ENCODE assay signal across 10 mouse cellular contexts in genomic region chrX:56489758-56490157, GRCm38 (mm10). TPM values are rescaled to one million over a fixed set of nuclear protein-coding genes. Genes with fewer than 3 reads are reported as not detected.
DNase-seq lines count a peak whose midpoint lies in the region; ATAC-seq and TF ChIP-seq lines count a peak whose summit lies in the region.
"Had no signal": no experiment of that assay in that cellular context is flagged by ENCODE, and none has a peak within 500 bp of the region (broad histone marks: within the 10 kb centered on the region; RNA-seq: fewer than 3 reads in every experiment).

No protein-coding gene starts in this region.

- H3K4me1 ChIP-seq in hindbrain, embryonic 10.5 days (replicated peaks): no peaks in the 10 kb centered on the region
- H3K4me1 ChIP-seq in hindbrain, embryonic 12.5 days: no peaks in the 10 kb centered on the region
- no peaks in the 10 kb centered on the region for H3K4me1 ChIP-seq in midbrain, postnatal 0 days (ENCODE audit: insufficient read depth, low read length)
- H3K4me1 ChIP-seq: embryonic facial prominence, embryonic 15.5 days had no signal

- no peak overlapping the region for H3K9ac ChIP-seq in hindbrain, embryonic 12.5 days
- no peak overlapping the region for H3K9ac ChIP-seq in midbrain, postnatal 0 days (replicated peaks; ENCODE audit: low read length, poor library complexity, severe bottlenecking)
- H3K9ac ChIP-seq: embryonic facial prominence, embryonic 15.5 days had no signal

- intact Hi-C loops in heart, postnatal 14 days (cut with DNase I): loop anchor here (1.0 to 2.0 kb wide), 2 partner anchors 35 to 62 kb away; partner anchors contain the start of gene Ints6l

- no peaks in the 10 kb centered on the region for H3K9me3 ChIP-seq in hindbrain, embryonic 10.5 days
- H3K9me3 ChIP-seq in hindbrain, embryonic 12.5 days (replicated peaks): no peaks in the 10 kb centered on the region
- H3K9me3 ChIP-seq in midbrain, postnatal 0 days (ENCODE audit: low read length): no peaks in the 10 kb centered on the region
- H3K9me3 ChIP-seq: embryonic facial prominence, embryonic 15.5 days had no signal

- no peak for ATAC-seq in hindbrain, embryonic 12.5 days (ENCODE audit: low FRiP score)
- ATAC-seq in midbrain, postnatal 0 days (ENCODE audit: low FRiP score): no peak

- WGBS in hindbrain, embryonic 10.5 days: 33% methylated on average over 1 of the region's 1 CpGs
- WGBS in hindbrain, embryonic 12.5 days: 21% methylated on average over 1 of the region's 1 CpGs
- WGBS in midbrain, postnatal 0 days: 18% methylated on average over 1 of the region's 1 CpGs

- H3K4me3 ChIP-seq in hindbrain, embryonic 10.5 days: no peak overlapping the region
- H3K4me3 ChIP-seq in hindbrain, embryonic 12.5 days: no peak overlapping the region
- H3K4me3 ChIP-seq in midbrain, postnatal 0 days (ENCODE audit: low read depth, low read length): no peak overlapping the region
- H3K4me3 ChIP-seq: embryonic facial prominence, embryonic 15.5 days; myocyte had no signal

- peak; percentile 86 for TF ChIP-seq CTCF in midbrain, postnatal 0 days (IDR thresholded peaks at IDR 0.05)

- peaks cover 5% of the 10 kb centered on the region; the same call in 1 of the 2 replicates for H3K36me3 ChIP-seq in hindbrain, embryonic 10.5 days
- H3K36me3 ChIP-seq in hindbrain, embryonic 12.5 days: no peaks in the 10 kb centered on the region
- no peaks in the 10 kb centered on the region for H3K36me3 ChIP-seq in midbrain, postnatal 0 days (ENCODE audit: insufficient read depth, low read length)

- no peaks in the 10 kb centered on the region for H3K27me3 ChIP-seq in hindbrain, embryonic 10.5 days (ENCODE audit: insufficient read depth, poor library complexity, severe bottlenecking)
- no peaks in the 10 kb centered on the region for H3K27me3 ChIP-seq in hindbrain, embryonic 12.5 days
- no peaks in the 10 kb centered on the region for H3K27me3 ChIP-seq in midbrain, postnatal 0 days (ENCODE audit: insufficient read depth, low read length)
- H3K27me3 ChIP-seq: embryonic facial prominence, embryonic 15.5 days had no signal

- DNase-seq in hindbrain, embryonic 10.5 days (ENCODE audit: low spot score): peak; percentile 55
- peak; percentile 4 for DNase-seq in Muller cell, postnatal 12 days (ENCODE audit: inconsistent ontology term)
- DNase-seq in cerebellum, adult 9-11 months: peak; percentile 42
- DNase-seq in heart, postnatal 14 days: peak; percentile 70 to 87
- peak; percentile 60 to 82 for DNase-seq in left cerebral cortex, adult 18-20 months (ENCODE audit: low spot score in 2 of 2)
- DNase-seq in midbrain, postnatal 0 days (ENCODE audit: low spot score): peak; percentile 70
- DNase-seq in testis, postnatal 14 days (ENCODE audit: low spot score): peak; percentile 33

- no peak overlapping the region for H3K4me2 ChIP-seq in hindbrain, embryonic 12.5 days (replicated peaks)
- H3K4me2 ChIP-seq in midbrain, postnatal 0 days (ENCODE audit: low read depth, low read length, poor library complexity, severe bottlenecking): no peak overlapping the region
- H3K4me2 ChIP-seq: embryonic facial prominence, embryonic 15.5 days had no signal

- H3K27ac ChIP-seq in hindbrain, embryonic 10.5 days: no peak overlapping the region
- H3K27ac ChIP-seq in hindbrain, embryonic 12.5 days: no peak overlapping the region
- H3K27ac ChIP-seq in midbrain, postnatal 0 days (ENCODE audit: low read depth, low read length): no peak overlapping the region
- H3K27ac ChIP-seq: embryonic facial prominence, embryonic 15.5 days had no signal

RNA-seq across cellular contexts. Expression of gene Gm10477, which starts 34.8 kb away (rescaled TPM):
- polyA plus RNA-seq in hindbrain, embryonic 10.5 days (2016; fragmentation: Nextera tagmentation; extraction: Ambion mirVana): not detected in 2 replicates
- not detected in 2 replicates for polyA plus RNA-seq in hindbrain, embryonic 12.5 days (2016; fragmentation: Nextera tagmentation; extraction: Ambion mirVana)
- not detected for total RNA-seq in heart, postnatal 14 days (2021)
- total RNA-seq in left cerebral cortex, adult 18-20 months (2021): not detected
- not detected in 2 replicates for total RNA-seq in midbrain, postnatal 0 days (2014; rRNA removed)
- polyA plus RNA-seq in midbrain, postnatal 0 days (2015; fragmentation: Nextera tagmentation; extraction: Ambion mirVana): not detected in 2 replicates
- polyA plus RNA-seq: embryonic facial prominence, embryonic 15.5 days; myocyte had no signal

RNA-seq across cellular contexts. Expression of gene Ints6l, which starts 35.1 kb away (rescaled TPM):
- 19.4 and 23.9 TPM in 2 replicates for polyA plus RNA-seq in hindbrain, embryonic 10.5 days (2016; fragmentation: Nextera tagmentation; extraction: Ambion mirVana)
- 23.9 and 25.8 TPM in 2 replicates for polyA plus RNA-seq in hindbrain, embryonic 12.5 days (2016; fragmentation: Nextera tagmentation; extraction: Ambion mirVana)
- total RNA-seq in heart, postnatal 14 days (2021): 10 to 100 TPM; 10.9 to 11.3 TPM
- 10 to 100 TPM; 32.1 to 35.7 TPM for total RNA-seq in left cerebral cortex, adult 18-20 months (2021)
- 20.7 and 32.2 TPM in 2 replicates for total RNA-seq in midbrain, postnatal 0 days (2014; rRNA removed)
- polyA plus RNA-seq in midbrain, postnatal 0 days (2015; fragmentation: Nextera tagmentation; extraction: Ambion mirVana): 12.1 and 14.0 TPM in 2 replicates

RNA-seq across cellular contexts. Expression of gene Gm2174, which starts 42.0 kb away (rescaled TPM):
- 0.57 and 1.3 TPM in 2 replicates for polyA plus RNA-seq in hindbrain, embryonic 10.5 days (2016; fragmentation: Nextera tagmentation; extraction: Ambion mirVana)
- not detected in 2 replicates for polyA plus RNA-seq in hindbrain, embryonic 12.5 days (2016; fragmentation: Nextera tagmentation; extraction: Ambion mirVana)
- total RNA-seq in heart, postnatal 14 days (2021): 1 to 10 TPM in 1 of 2 experiments, under 1 TPM in 1; 0.98 to 1.4 TPM
- total RNA-seq in left cerebral cortex, adult 18-20 months (2021): not detected
- not detected in 2 replicates for total RNA-seq in midbrain, postnatal 0 days (2014; rRNA removed)
- not detected in 2 replicates for polyA plus RNA-seq in midbrain, postnatal 0 days (2015; fragmentation: Nextera tagmentation; extraction: Ambion mirVana)

RNA-seq across cellular contexts. Expression of gene Gm648, which starts 59.6 kb away (rescaled TPM):
- not detected in 2 replicates for polyA plus RNA-seq in hindbrain, embryonic 10.5 days (2016; fragmentation: Nextera tagmentation; extraction: Ambion mirVana)
- polyA plus RNA-seq in hindbrain, embryonic 12.5 days (2016; fragmentation: Nextera tagmentation; extraction: Ambion mirVana): not detected in 2 replicates
- not detected for total RNA-seq in heart, postnatal 14 days (2021)
- not detected for total RNA-seq in left cerebral cortex, adult 18-20 months (2021)
- total RNA-seq in midbrain, postnatal 0 days (2014; rRNA removed): not detected in 2 replicates
- polyA plus RNA-seq in midbrain, postnatal 0 days (2015; fragmentation: Nextera tagmentation; extraction: Ambion mirVana): 0.15 TPM in 1 of 2 replicates, not detected in the other

Comparison
In these comparisons a context has a peak if more than half of its experiments do, and no peak if none do; other contexts are left out.
1. DNase-seq: peak in every context shown above with its lines; median percentile 78 in heart, postnatal 14 days; 71 in left cerebral cortex, adult 18-20 months; 70 in midbrain, postnatal 0 days; 55 in hindbrain, embryonic 10.5 days; 42 in cerebellum, adult 9-11 months; 33 in testis, postnatal 14 days; 4 in Muller cell, postnatal 12 days.